Mouse (Mus musculus): ENCODE results near the gene Ttll1. TPM values are rescaled to one million over a fixed set of nuclear protein-coding genes. Genes with fewer than 3 reads are reported as not detected.
"Not testable (repeated sequence)": the region's sequence is repeated elsewhere in the genome, so short reads cannot be mapped to it uniquely, and the experiment has no call there.

Ttll1 gene
- polyA plus RNA-seq, 1 experiment from 2014 or later: 63.5 TPM

DNA sequence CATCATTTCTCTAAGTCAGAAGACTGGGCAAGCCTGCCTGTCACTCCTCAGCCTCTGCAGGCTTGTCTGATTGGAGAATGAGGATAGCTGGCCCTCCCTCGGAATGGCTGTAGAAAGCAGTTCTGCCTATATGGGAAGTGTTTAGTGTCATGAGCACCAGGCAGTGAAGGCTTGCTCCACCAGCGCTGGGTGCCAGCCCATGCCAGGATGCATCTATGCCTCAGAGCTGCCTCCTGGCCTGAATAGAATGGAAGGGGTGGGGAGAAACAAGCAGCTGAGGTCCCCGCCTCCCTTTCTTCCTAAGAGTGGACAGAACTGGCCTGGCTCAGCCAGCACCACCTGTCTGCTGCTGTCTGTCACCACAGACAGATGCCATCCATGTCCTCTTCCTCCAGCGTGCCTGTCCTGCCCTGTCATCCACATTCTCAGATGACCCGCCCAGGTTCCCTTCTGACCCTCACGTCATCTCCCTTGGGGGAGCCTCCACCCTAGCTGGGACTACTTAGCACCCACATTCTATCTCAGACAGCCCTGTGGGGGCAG, 41.3 kb downstream of the Ttll1 start:
- H3K4me3 ChIP-seq (replicated peaks; ENCODE audit: low read depth, low read length): no peak overlapping the region
- H3K27me3 ChIP-seq (ENCODE audit: control insufficient read depth, insufficient read depth, low read length): no peaks in the 10 kb centered on the region
- WGBS: 65% methylated on average over 6 of the region's 6 CpGs
- H3K27ac ChIP-seq (replicated peaks; ENCODE audit: low read depth, low read length): no peak overlapping the region
- H3K9ac ChIP-seq (replicated peaks; ENCODE audit: low read length): no peak overlapping the region
- no peaks in the 10 kb centered on the region for H3K36me3 ChIP-seq (ENCODE audit: control insufficient read depth, insufficient read depth, low read length)
- no peaks in the 10 kb centered on the region for H3K9me3 ChIP-seq (ENCODE audit: control insufficient read depth, low read length)
- ATAC-seq (ENCODE audit: low FRiP score, low TSS enrichment): no peak
- H3K4me2 ChIP-seq (ENCODE audit: low read length): no peak overlapping the region
- DNase-seq: no peak
- H3K4me1 ChIP-seq (ENCODE audit: control insufficient read depth, insufficient read depth, low read length): no peaks in the 10 kb centered on the region

DNA sequence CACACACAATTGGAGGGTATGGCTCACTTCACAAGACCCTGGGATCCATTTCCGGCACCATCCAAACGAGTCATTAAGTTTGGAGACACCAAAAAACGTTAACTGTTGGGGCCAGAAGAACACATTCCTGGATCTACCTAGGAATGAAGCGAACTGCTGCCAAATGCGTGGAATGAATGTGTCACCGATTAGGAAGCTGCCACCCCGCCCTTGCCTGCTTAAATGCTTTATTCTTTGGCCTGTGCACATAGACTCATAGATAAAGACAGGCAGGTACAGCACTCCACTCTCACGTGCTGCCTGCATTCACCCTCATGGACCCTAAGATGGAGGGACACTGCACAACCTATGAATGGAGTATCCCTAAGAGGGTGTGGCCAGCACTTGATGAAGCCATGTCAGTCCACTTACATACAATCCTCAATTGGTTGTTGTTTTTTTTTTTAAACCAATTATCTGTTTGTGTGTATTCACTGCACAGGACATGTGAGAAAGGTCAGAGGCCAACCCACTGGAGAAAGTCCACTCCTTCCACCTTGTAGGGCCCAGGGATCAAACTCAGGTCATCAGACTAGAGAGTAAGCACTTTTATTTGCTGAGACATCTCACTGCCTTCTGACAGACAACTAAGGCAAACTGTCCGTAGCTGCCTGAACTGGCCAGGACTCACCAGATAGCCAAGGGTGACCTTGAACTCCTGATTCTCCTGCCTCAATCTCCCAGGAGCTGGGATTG, 43.3 kb downstream of the Ttll1 start:
- H3K4me2 ChIP-seq (ENCODE audit: low read length): no peak overlapping the region
- ATAC-seq (ENCODE audit: low FRiP score, low TSS enrichment): no peak
- peaks cover 9% of the 10 kb centered on the region for H3K4me1 ChIP-seq (ENCODE audit: control insufficient read depth, insufficient read depth, low read length)
- 86% methylated on average over 9 of the region's 9 CpGs for WGBS
- H3K27ac ChIP-seq (replicated peaks; ENCODE audit: low read depth, low read length): no peak overlapping the region
- no peak for DNase-seq
- no peaks in the 10 kb centered on the region for H3K36me3 ChIP-seq (ENCODE audit: control insufficient read depth, insufficient read depth, low read length)
- H3K4me3 ChIP-seq (replicated peaks; ENCODE audit: low read depth, low read length): no peak overlapping the region
- H3K27me3 ChIP-seq (ENCODE audit: control insufficient read depth, insufficient read depth, low read length): peaks cover 6% of the 10 kb centered on the region; the same call in 1 of the 2 replicates
- H3K9me3 ChIP-seq (ENCODE audit: control insufficient read depth, low read length): no peaks in the 10 kb centered on the region
- no peak overlapping the region for H3K9ac ChIP-seq (replicated peaks; ENCODE audit: low read length)

DNA sequence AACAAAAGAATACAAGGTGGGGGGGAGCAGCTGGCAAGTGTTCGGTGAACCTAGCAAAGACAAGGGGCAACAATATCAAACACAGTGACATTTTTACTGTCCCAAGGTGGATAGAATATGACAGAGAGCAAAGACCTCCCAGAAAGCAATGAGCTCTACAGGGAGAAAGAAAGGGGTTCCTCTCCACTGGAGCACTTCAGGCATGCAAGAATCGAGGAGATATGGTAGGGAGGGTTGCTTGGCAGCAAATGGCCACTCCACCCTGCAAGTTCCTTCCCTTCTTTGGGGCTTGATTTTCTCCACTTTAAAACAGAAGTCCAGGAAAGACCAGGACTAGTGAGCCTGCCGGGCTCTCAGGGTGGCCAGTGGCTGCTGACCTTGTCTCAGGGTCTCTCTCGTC, 44.4 kb downstream of the Ttll1 start:
- ATAC-seq (ENCODE audit: low FRiP score, low TSS enrichment) (no peak), DNase-seq (no peak)
- 76% methylated on average over 4 of the region's 4 CpGs for WGBS

DNA sequence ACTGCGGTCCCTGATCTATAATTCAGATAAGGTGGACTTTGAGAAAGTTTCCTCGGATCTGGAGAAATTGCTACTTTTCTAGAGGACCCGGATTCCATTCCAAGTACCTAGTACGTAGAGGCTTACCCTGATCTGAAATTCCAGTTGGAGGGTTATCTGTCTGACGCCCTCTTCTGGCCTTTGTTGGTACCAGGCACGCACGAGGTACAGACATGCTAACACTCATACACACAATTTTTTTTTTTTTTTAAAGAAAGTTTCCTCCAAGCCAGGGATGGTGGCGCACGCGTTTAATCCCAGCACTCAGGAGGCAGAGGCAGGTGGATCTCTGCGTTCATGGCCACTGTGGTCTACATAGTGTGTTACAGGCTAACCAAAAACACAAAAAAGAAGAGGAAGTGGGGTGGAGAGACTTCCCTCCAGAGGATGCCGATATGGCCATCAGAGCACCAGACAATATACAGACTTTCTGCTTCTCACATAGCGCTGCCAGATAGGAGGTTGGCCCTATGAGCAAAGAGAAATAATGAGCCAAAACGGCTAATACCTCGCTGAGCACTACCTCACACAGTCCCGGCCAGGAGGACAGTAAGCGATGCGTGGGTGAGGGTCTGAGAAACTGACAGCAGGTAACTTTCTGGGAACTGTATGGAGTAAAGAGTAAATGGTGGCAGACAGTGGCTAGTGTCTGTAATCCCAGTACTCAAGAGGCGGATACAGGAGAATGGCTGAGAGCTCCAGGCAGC, 45.6 kb downstream of the Ttll1 start:
- Histone ChIP-seq H3K27ac (replicated peaks; ENCODE audit: low read depth, low read length) (no peak overlapping the region), H3K9ac (replicated peaks; ENCODE audit: low read length) (no peak overlapping the region), H3K4me3 (replicated peaks; ENCODE audit: low read depth, low read length) (peak overlapping the region; percentile 68), H3K4me1 (ENCODE audit: control insufficient read depth, insufficient read depth, low read length) (peaks cover 9% of the 10 kb centered on the region), H3K9me3 (ENCODE audit: control insufficient read depth, low read length) (no peaks in the 10 kb centered on the region), H3K4me2 (ENCODE audit: low read length) (peak overlapping the region; percentile 89), H3K27me3 (ENCODE audit: control insufficient read depth, insufficient read depth, low read length) (peaks cover 6% of the 10 kb centered on the region; the same call in 1 of the 2 replicates), H3K36me3 (ENCODE audit: control insufficient read depth, insufficient read depth, low read length) (no peaks in the 10 kb centered on the region)
- ATAC-seq (ENCODE audit: low FRiP score, low TSS enrichment): 0 out of 2 replicates have a peak, but pooled peaks have one; percentile 26
- no peak for DNase-seq
- WGBS: 77% methylated on average over 19 of the region's 19 CpGs

More for the DNA sequence above, 44.4 kb downstream of the Ttll1 start:
- Histone ChIP-seq H3K9ac (replicated peaks; ENCODE audit: low read length) (no peak overlapping the region), H3K4me3 (replicated peaks; ENCODE audit: low read depth, low read length) (no peak overlapping the region), H3K4me1 (ENCODE audit: control insufficient read depth, insufficient read depth, low read length) (peaks cover 9% of the 10 kb centered on the region), H3K9me3 (ENCODE audit: control insufficient read depth, low read length) (no peaks in the 10 kb centered on the region), H3K27ac (replicated peaks; ENCODE audit: low read depth, low read length) (no peak overlapping the region), H3K4me2 (ENCODE audit: low read length) (no peak overlapping the region), H3K27me3 (ENCODE audit: control insufficient read depth, insufficient read depth, low read length) (peaks cover 6% of the 10 kb centered on the region; the same call in 1 of the 2 replicates), H3K36me3 (ENCODE audit: control insufficient read depth, insufficient read depth, low read length) (no peaks in the 10 kb centered on the region)

DNA sequence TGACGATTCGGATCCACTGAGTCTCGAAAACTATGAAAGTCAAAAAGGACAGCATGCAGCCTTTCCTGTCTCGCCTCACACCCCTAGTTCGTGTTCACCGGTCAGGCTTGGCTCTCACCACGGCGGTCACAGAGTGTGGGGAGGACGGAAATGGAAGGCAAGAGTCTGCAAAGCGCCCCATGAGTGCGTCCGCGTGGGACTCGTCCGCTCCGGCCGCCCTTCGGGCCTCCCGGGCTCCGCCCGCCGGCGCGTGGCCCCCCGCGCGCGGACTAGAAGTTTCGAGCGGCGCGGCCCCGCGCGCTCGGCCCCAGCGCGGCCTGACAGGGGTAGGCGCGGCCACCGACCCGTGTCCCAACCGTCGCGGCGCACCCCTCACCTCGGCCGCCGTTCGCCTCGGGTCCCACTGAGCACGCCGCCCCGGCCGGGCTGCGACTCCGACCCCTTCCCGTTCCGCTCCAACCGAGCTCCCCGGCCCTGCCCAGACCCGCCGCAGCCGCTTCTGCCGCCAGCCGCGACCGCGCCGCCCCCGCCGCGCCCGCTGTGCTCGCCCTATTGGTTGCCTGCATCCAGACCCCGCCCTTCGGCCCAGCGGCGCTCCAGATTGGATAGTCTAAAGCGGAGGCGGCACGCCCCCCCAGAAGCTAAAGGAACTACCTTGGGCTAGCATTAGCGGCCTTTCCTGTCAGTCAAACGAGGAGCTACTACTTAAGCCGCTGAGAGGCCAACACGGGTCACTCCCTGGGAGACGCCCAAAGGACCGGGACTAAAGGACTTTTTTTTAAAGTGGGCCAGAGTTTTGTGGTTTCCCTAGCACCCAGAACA, 46.4 kb downstream of the Ttll1 start, which contains the start of gene Pacsin2:
Pacsin2 (minus strand) TSS at position 524 of the 822 bp plus-strand sequence.
- Histone ChIP-seq H3K4me1 (ENCODE audit: control insufficient read depth, insufficient read depth, low read length) (peaks cover 9% of the 10 kb centered on the region), H3K4me3 (replicated peaks; ENCODE audit: low read depth, low read length) (peak within 1 kb of the TSS; percentile 68), H3K9ac (replicated peaks; ENCODE audit: low read length) (peak within 1 kb of the TSS; percentile 62), H3K4me2 (ENCODE audit: low read length) (peak within 1 kb of the TSS; percentile 89), H3K27ac (replicated peaks; ENCODE audit: low read depth, low read length) (no peak within 1 kb of the TSS), H3K36me3 (ENCODE audit: control insufficient read depth, insufficient read depth, low read length) (no peaks in the 10 kb centered on the region), H3K27me3 (ENCODE audit: control insufficient read depth, insufficient read depth, low read length) (peaks cover 6% of the 10 kb centered on the region; the same call in 1 of the 2 replicates), H3K9me3 (ENCODE audit: control insufficient read depth, low read length) (no peaks in the 10 kb centered on the region)
- ATAC-seq (ENCODE audit: low FRiP score, low TSS enrichment) (peak; percentile 99), DNase-seq (peak; percentile 98)
- WGBS: under 1% methylated on average over 88 of the region's 88 CpGs

DNA sequence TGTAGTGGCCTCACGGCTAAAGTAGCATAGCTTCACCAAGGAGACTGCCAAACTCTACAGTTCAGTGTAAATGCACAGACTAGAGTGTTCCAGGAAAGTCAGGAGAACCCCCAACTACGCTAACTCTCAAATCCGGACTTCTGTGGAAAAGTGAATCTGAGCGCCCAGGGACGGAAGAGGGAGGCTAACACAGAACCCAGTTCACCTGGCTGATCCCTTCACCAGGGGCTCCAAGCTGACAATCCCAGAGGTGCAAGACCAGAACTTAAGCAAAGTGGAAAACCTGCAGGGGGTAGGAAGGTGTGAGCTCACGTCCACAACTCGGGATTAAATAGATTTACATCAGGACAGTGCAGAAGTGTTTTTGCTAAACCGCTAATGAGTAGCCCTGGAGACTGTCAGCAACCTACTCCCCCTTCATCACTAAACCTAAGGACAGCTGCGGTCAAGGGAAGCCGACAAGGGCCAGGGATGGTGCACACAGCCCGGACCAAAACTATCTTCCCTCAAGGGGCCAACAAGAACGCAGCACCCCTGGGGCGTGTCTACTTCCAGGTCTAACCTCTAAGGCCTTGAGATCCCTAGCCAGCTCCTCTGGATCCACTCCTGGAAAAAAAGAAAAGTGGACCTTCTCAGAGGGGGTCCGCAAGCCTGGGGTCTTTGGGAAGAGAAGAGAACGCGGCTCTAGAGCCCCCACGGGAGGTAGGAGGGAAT, 47.2 kb downstream of the Ttll1 start:
- DNase-seq: no peak
- no peaks in the 10 kb centered on the region for H3K36me3 ChIP-seq (ENCODE audit: control insufficient read depth, insufficient read depth, low read length)
- H3K9me3 ChIP-seq (ENCODE audit: control insufficient read depth, low read length): no peaks in the 10 kb centered on the region
- peaks cover 9% of the 10 kb centered on the region for H3K4me1 ChIP-seq (ENCODE audit: control insufficient read depth, insufficient read depth, low read length)
- H3K4me2 ChIP-seq (ENCODE audit: low read length): peak overlapping the region; percentile 89
- H3K27me3 ChIP-seq (ENCODE audit: control insufficient read depth, insufficient read depth, low read length): peaks cover 6% of the 10 kb centered on the region; the same call in 1 of the 2 replicates
- H3K9ac ChIP-seq (replicated peaks; ENCODE audit: low read length): peak overlapping the region; percentile 62
- H3K4me3 ChIP-seq (replicated peaks; ENCODE audit: low read depth, low read length): peak overlapping the region; percentile 68
- no peak for ATAC-seq (ENCODE audit: low FRiP score, low TSS enrichment)
- WGBS: 10% methylated on average over 17 of the region's 17 CpGs
- H3K27ac ChIP-seq (replicated peaks; ENCODE audit: low read depth, low read length): no peak overlapping the region

DNA sequence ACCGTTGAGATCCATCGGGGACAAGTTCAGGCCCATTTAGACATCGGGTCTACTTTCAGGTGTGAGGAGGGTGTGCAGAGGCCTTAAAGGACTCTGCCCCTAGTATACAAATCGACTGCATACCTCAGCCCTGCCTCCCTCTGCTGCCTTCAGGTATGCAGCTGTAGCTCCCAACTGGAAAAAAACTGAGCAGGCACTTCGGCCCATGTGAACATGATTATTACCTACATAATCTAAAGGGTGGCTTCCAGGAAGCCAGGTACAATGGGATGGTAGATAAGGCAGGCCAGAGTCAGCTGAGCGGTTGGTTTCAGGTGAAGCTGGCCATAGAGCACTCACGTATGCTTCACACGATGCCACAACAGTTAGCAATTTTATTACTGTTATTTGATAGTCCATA, 48.3 kb downstream of the Ttll1 start:
- DNase-seq; H3K36me3 ChIP-seq (ENCODE audit: control insufficient read depth, insufficient read depth, low read length); H3K27me3 ChIP-seq (ENCODE audit: control insufficient read depth, insufficient read depth, low read length); H3K4me3 ChIP-seq (replicated peaks; ENCODE audit: low read depth, low read length); H3K4me1 ChIP-seq (ENCODE audit: control insufficient read depth, insufficient read depth, low read length); H3K27ac ChIP-seq (replicated peaks; ENCODE audit: low read depth, low read length); H3K9ac ChIP-seq (replicated peaks; ENCODE audit: low read length); H3K4me2 ChIP-seq (ENCODE audit: low read length); H3K9me3 ChIP-seq (ENCODE audit: control insufficient read depth, low read length); ATAC-seq (ENCODE audit: low FRiP score, low TSS enrichment): not testable (repeated sequence)
- WGBS: 94% methylated on average over 7 of the region's 8 CpGs

DNA sequence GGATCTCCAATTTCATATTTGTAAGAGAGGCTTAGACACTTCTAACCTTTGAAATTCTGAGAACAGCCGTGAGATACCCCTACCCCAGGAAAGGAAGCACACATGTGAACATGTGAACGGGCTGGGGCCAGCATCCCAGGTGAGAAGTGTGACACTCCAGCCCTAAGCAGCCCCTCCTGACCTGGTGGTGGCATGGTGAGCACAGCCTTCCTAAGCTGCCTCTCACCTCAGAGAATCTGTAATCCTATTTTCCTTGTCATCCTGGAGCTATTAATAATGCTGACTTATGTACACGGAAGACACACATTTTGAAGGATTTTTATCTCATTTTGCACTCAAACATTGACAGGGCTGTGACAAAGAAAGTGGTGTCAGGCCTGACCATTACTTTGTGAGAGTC, 49.8 kb downstream of the Ttll1 start:
- DNase-seq: no peak
- WGBS: 83% methylated on average over 3 of the region's 3 CpGs
- peaks cover 9% of the 10 kb centered on the region for H3K4me1 ChIP-seq (ENCODE audit: control insufficient read depth, insufficient read depth, low read length)

More for the DNA sequence above, 49.8 kb downstream of the Ttll1 start:
- ATAC-seq (ENCODE audit: low FRiP score, low TSS enrichment): no peak
- H3K9me3 ChIP-seq (ENCODE audit: control insufficient read depth, low read length): no peaks in the 10 kb centered on the region
- H3K4me2 ChIP-seq (ENCODE audit: low read length): no peak overlapping the region
- no peaks in the 10 kb centered on the region for H3K36me3 ChIP-seq (ENCODE audit: control insufficient read depth, insufficient read depth, low read length)
- H3K27ac ChIP-seq (replicated peaks; ENCODE audit: low read depth, low read length): no peak overlapping the region
- H3K9ac ChIP-seq (replicated peaks; ENCODE audit: low read length): no peak overlapping the region
- H3K27me3 ChIP-seq (ENCODE audit: control insufficient read depth, insufficient read depth, low read length): peaks cover 6% of the 10 kb centered on the region; the same call in 1 of the 2 replicates
- no peak overlapping the region for H3K4me3 ChIP-seq (replicated peaks; ENCODE audit: low read depth, low read length)

Data from midbrain, embryonic 14.5 days (tissue).